Mouse (Mus musculus) CH12.LX (cell line): ENCODE measurements around the gene Lipt2. TPM values are rescaled to one million over a fixed set of nuclear protein-coding genes. Genes with fewer than 3 reads are reported as not detected.

Experiments used
- DNase-seq: peaks from one replicate; pipeline ENCODE4 v3.0.0-alpha.2; 2013; ENCODE audit errors: extremely low read depth
- H3K27ac ChIP-seq: 2 replicates; pipeline ENCODE4 v1.5.1; 2012; ENCODE audit warnings: low read depth, mild to moderate bottlenecking, control low read depth, moderate library complexity; ENCODE audit not compliant: insufficient read depth
- H3K27me3 ChIP-seq: replicated peaks from 2 replicates; pipeline ENCODE3; 2012; ENCODE audit warnings: inconsistent platforms
- H3K36me3 ChIP-seq, 2 experiments: replicated peaks in 1 of 2; 2 replicates each; pipeline versions ENCODE3 to v1.6.1; 2012; ENCODE audit warnings: inconsistent platforms in 1 of 2, low read length in 1 of 2, mild to moderate bottlenecking in 1 of 2, mixed read lengths in 1 of 2, moderate library complexity in 1 of 2; ENCODE audit not compliant: control insufficient read depth in 1 of 2, insufficient read depth in 1 of 2
- H3K4me1 ChIP-seq, 2 experiments: 2 replicates each; pipeline ENCODE4 v1.6.1; 2012; ENCODE audit warnings: inconsistent platforms in 1 of 2, moderate library complexity in 1 of 2; ENCODE audit not compliant: insufficient read depth in 2 of 2, control insufficient read depth in 1 of 2
- H3K4me2 ChIP-seq: 2 replicates; pipeline ENCODE4 v1.6.1; 2012; ENCODE audit warnings: low read depth, mild to moderate bottlenecking, control low read depth; ENCODE audit not compliant: poor library complexity, insufficient read depth, severe bottlenecking
- H3K4me3 ChIP-seq, 3 experiments: fragments of 150-350 bp in 1 of 3; sonication (generic) in 1 of 3; replicated peaks in 1 of 3; 2 replicates each; pipeline versions ENCODE3 to v1.5.1; 2011 to 2012; ENCODE audit warnings: low read depth in 2 of 3, low read length in 2 of 3, mild to moderate bottlenecking in 2 of 3, moderate library complexity in 2 of 3, control low read depth in 1 of 3, improper control_type of control experiment in 1 of 3, inconsistent platforms in 1 of 3, mixed read lengths in 1 of 3; ENCODE audit not compliant: poor library complexity in 1 of 3
- H3K79me2 ChIP-seq: replicated peaks from 2 replicates; pipeline ENCODE4 v1.6.1; 2012; ENCODE audit warnings: mild to moderate bottlenecking, moderate library complexity; ENCODE audit not compliant: control insufficient read depth, poor library complexity, insufficient read depth, severe bottlenecking; ENCODE audit errors: extremely low read depth
- H3K9ac ChIP-seq: 2 replicates; pipeline ENCODE4 v1.6.1; 2012; ENCODE audit warnings: low read depth, mild to moderate bottlenecking, control low read depth, moderate library complexity; ENCODE audit not compliant: insufficient read depth
- H3K9me3 ChIP-seq: replicated peaks from 2 replicates; pipeline ENCODE3; 2012; ENCODE audit warnings: low read length, inconsistent platforms, mixed read lengths
- BHLHE40 ChIP-seq: IDR thresholded peaks from 2 replicates; pipeline ENCODE4 v1.6.1; 2011; ENCODE audit warnings: mild to moderate bottlenecking, low read depth, low read length, improper control_type of control experiment
- CTCF ChIP-seq, 2 experiments: IDR thresholded peaks in 1 of 2; conservative IDR thresholded peaks in 1 of 2; 2 replicates each; pipeline ENCODE4 v1.5.1; 2011 to 2012; ENCODE audit warnings: low read depth in 2 of 2, low read length in 2 of 2, improper control_type of control experiment in 1 of 2, inconsistent platforms in 1 of 2, mild to moderate bottlenecking in 1 of 2, moderate library complexity in 1 of 2
- E2F4 ChIP-seq: IDR thresholded peaks from 2 replicates; pipeline ENCODE4 v1.6.1; 2011; ENCODE audit warnings: low read depth, low read length, improper control_type of control experiment; ENCODE audit not compliant: insufficient replicate concordance
- ELF1 ChIP-seq: IDR thresholded peaks from 2 replicates; pipeline ENCODE4 v1.6.1; 2014; ENCODE audit warnings: low read depth, mild to moderate bottlenecking, inconsistent platforms, low read length, improper control_type of control experiment
- HCFC1 ChIP-seq: IDR thresholded peaks from 2 replicates; pipeline ENCODE4 v1.6.1; 2012; ENCODE audit warnings: low read depth, mild to moderate bottlenecking, inconsistent platforms, low read length, improper control_type of control experiment
- JUN ChIP-seq: IDR thresholded peaks from 2 replicates; pipeline ENCODE4 v1.6.1; 2011; ENCODE audit warnings: low read depth, mild to moderate bottlenecking, low read length, improper control_type of control experiment, moderate library complexity; ENCODE audit not compliant: insufficient read depth
- MAFK ChIP-seq: IDR thresholded peaks from 2 replicates; pipeline ENCODE4 v1.6.1; 2011; ENCODE audit warnings: low read length, improper control_type of control experiment; ENCODE audit not compliant: insufficient replicate concordance
- MEF2A ChIP-seq: IDR thresholded peaks from 2 replicates; pipeline ENCODE4 v1.6.1; 2014; ENCODE audit warnings: low read depth, mild to moderate bottlenecking, inconsistent platforms, low read length, improper control_type of control experiment, borderline replicate concordance
- MXI1 ChIP-seq: IDR thresholded peaks from 2 replicates; pipeline ENCODE4 v1.6.1; 2011; ENCODE audit warnings: mild to moderate bottlenecking, low read depth, low read length, improper control_type of control experiment
- POLR2A ChIP-seq: IDR thresholded peaks from 2 replicates; pipeline ENCODE4 v1.6.1; 2011; ENCODE audit warnings: low read depth, mild to moderate bottlenecking, improper control_type of control experiment, low read length
- POLR2AphosphoS2 ChIP-seq: IDR thresholded peaks from 2 replicates; pipeline ENCODE4 v1.6.1; 2011; ENCODE audit warnings: low read depth, low read length, improper control_type of control experiment
- SIN3A ChIP-seq: IDR thresholded peaks from 2 replicates; pipeline ENCODE4 v1.6.1; 2012; ENCODE audit warnings: low read length, improper control_type of control experiment, inconsistent platforms
- USF1 ChIP-seq: IDR thresholded peaks from 2 replicates; pipeline ENCODE4 v1.6.1; 2014; ENCODE audit warnings: low read depth, mild to moderate bottlenecking, inconsistent platforms, low read length, improper control_type of control experiment
- USF2 ChIP-seq: conservative IDR thresholded peaks from 2 replicates; pipeline ENCODE4 v1.6.1; 2011; ENCODE audit warnings: low read depth, low read length, improper control_type of control experiment
- ZMIZ1 ChIP-seq: IDR thresholded peaks from 2 replicates; pipeline ENCODE4 v1.6.1; 2012; ENCODE audit warnings: low read depth, mild to moderate bottlenecking, inconsistent platforms, low read length, improper control_type of control experiment
- dilution Hi-C: fragments of 300-500 bp; cut with MboI; formaldehyde crosslinking; loops from 2 replicates; pipeline ENCODE4 v1.14.3; 2020; ENCODE audit warnings: low sequenced_read_pairs; ENCODE audit not compliant: extremely low pct_unique_long_range_greater_than_20kb, extremely low pct_ligation_motif_present
- in situ Hi-C: fragments of 300-500 bp; cut with MboI; formaldehyde crosslinking; loops from 3 replicates; pipeline ENCODE4 v1.14.3; 2019; ENCODE audit warnings: low sequenced_read_pairs, low pct_ligation_motif_present, low pct_unique_long_range_greater_than_20kb, mixed read lengths
- polyA plus RNA-seq: library from polyadenylated mRNA; unstranded; fragments of >175 nt; gene quantifications from 2 replicates; pipeline ENCODE4 v1.2.1, GENCODE M21; 2012; ENCODE audit warnings: low read depth; ENCODE audit not compliant: insufficient read length
- total RNA-seq, 2 experiments: library from RNA; depleted of rRNA; stranded (reverse); fragments of 300-350 nt in 1 of 2; fragments of >200 nt in 1 of 2; gene quantifications; 2 replicates each; pipeline ENCODE4 v1.2.3; 2012 to 2014

Lipt2 gene
- total and polyA plus RNA-seq, 3 experiments = 5.3 to 15.4 (median 10.3) TPM

GRCm38 (mm10) chr7:100207886-100208285 lies 48.8 kb downstream of the Lipt2 start:
- no peak overlapping the region for H3K27ac ChIP-seq
- dilution Hi-C loops = no loop called here

More at GRCm38 (mm10) chr7:100207886-100208285, 48.8 kb downstream of the Lipt2 start:
- H3K27me3 ChIP-seq = peaks cover 2% of the 10 kb centered on the region
- no peak for TF ChIP-seq POLR2A
- no peak for TF ChIP-seq HCFC1
- no peak for TF ChIP-seq MAFK
- no peak for TF ChIP-seq ELF1
- TF ChIP-seq MXI1 = no peak
- no peak for TF ChIP-seq E2F4
- TF ChIP-seq SIN3A = no peak
- no peak for TF ChIP-seq MEF2A
- no peak for TF ChIP-seq USF1
- TF ChIP-seq JUN = no peak
- no peak for TF ChIP-seq USF2
- no peak for TF ChIP-seq CTCF (conservative IDR thresholded peaks at IDR 0.05 in 1 of 2, IDR thresholded peaks at IDR 0.05 in 1 of 2; ENCODE audit: low read depth in 2 of 2, low read length in 2 of 2)
- no peak for TF ChIP-seq BHLHE40
- TF ChIP-seq POLR2AphosphoS2 = no peak
- TF ChIP-seq ZMIZ1 = no peak
- H3K9ac ChIP-seq = no peak overlapping the region
- no peak overlapping the region for H3K4me2 ChIP-seq
- no peaks in the 10 kb centered on the region for H3K9me3 ChIP-seq
- peaks cover 0 to 5% of the 10 kb centered on the region in 2 experiments; a peak in 2 of 4 replicates for H3K4me1 ChIP-seq
- in situ Hi-C loops = no loop called here
- H3K4me3 ChIP-seq = no peak overlapping the region
- DNase-seq = no peak
- no peaks in the 10 kb centered on the region for H3K79me2 ChIP-seq
- no peaks in the 10 kb centered on the region for H3K36me3 ChIP-seq

Other genes starting within 250 kb of the Lipt2 start
- gene Rnf169, start 178.8 kb upstream of the Lipt2 start, total RNA-seq (2012; rRNA removed) = 8.9 and 11.4 TPM in 2 replicates
- gene Rnf169, start 178.8 kb upstream of the Lipt2 start, total RNA-seq (2014; rRNA removed) = 5.2 and 5.4 TPM in 2 replicates
- gene Rnf169, start 178.8 kb upstream of the Lipt2 start, polyA plus RNA-seq = 3.7 and 3.9 TPM in 2 replicates
- not detected in 2 replicates for gene Chrdl2, start 153.1 kb upstream of the Lipt2 start, total RNA-seq (2012; rRNA removed)
- not detected in 2 replicates for gene Chrdl2, start 153.1 kb upstream of the Lipt2 start, total RNA-seq (2014; rRNA removed)
- gene Chrdl2, start 153.1 kb upstream of the Lipt2 start, polyA plus RNA-seq = not detected in 2 replicates
- gene Pold3, start 37.7 kb upstream of the Lipt2 start, total RNA-seq (2012; rRNA removed) = 59.5 and 61.0 TPM in 2 replicates
- 88.0 and 94.3 TPM in 2 replicates for gene Pold3, start 37.7 kb upstream of the Lipt2 start, total RNA-seq (2014; rRNA removed)
- 120 and 121 TPM in 2 replicates for gene Pold3, start 37.7 kb upstream of the Lipt2 start, polyA plus RNA-seq
- not detected in 2 replicates for gene Kcne3, start 17.2 kb downstream of the Lipt2 start, total RNA-seq (2012; rRNA removed)
- not detected in 2 replicates for gene Kcne3, start 17.2 kb downstream of the Lipt2 start, total RNA-seq (2014; rRNA removed)
- gene Kcne3, start 17.2 kb downstream of the Lipt2 start, polyA plus RNA-seq = not detected in 2 replicates
- 1.2 and 1.3 TPM in 2 replicates for gene Pgm2l1, start 68.1 kb downstream of the Lipt2 start, total RNA-seq (2012; rRNA removed)
- gene Pgm2l1, start 68.1 kb downstream of the Lipt2 start, total RNA-seq (2014; rRNA removed) = 3.9 and 4.1 TPM in 2 replicates
- gene Pgm2l1, start 68.1 kb downstream of the Lipt2 start, polyA plus RNA-seq = 3.4 and 3.5 TPM in 2 replicates
- gene P4ha3, start 126.2 kb downstream of the Lipt2 start, total RNA-seq (2012; rRNA removed) = not detected in 2 replicates
- gene P4ha3, start 126.2 kb downstream of the Lipt2 start, total RNA-seq (2014; rRNA removed) = not detected in 2 replicates
- gene P4ha3, start 126.2 kb downstream of the Lipt2 start, polyA plus RNA-seq = not detected in 2 replicates
- 15.4 and 16.7 TPM in 2 replicates for gene C2cd3, start 213.0 kb downstream of the Lipt2 start, total RNA-seq (2012; rRNA removed)
- 10.5 and 11.7 TPM in 2 replicates for gene C2cd3, start 213.0 kb downstream of the Lipt2 start, total RNA-seq (2014; rRNA removed)
- gene C2cd3, start 213.0 kb downstream of the Lipt2 start, polyA plus RNA-seq = 20.3 and 25.0 TPM in 2 replicates
- gene Ppme1, start 213.0 kb downstream of the Lipt2 start, total RNA-seq (2012; rRNA removed) = 31.5 and 45.6 TPM in 2 replicates
- 33.1 and 40.2 TPM in 2 replicates for gene Ppme1, start 213.0 kb downstream of the Lipt2 start, total RNA-seq (2014; rRNA removed)
- 35.9 and 50.8 TPM in 2 replicates for gene Ppme1, start 213.0 kb downstream of the Lipt2 start, polyA plus RNA-seq